Comparison of ENCODE assay signal across 9 mouse cellular contexts in the genomic region with DNA sequence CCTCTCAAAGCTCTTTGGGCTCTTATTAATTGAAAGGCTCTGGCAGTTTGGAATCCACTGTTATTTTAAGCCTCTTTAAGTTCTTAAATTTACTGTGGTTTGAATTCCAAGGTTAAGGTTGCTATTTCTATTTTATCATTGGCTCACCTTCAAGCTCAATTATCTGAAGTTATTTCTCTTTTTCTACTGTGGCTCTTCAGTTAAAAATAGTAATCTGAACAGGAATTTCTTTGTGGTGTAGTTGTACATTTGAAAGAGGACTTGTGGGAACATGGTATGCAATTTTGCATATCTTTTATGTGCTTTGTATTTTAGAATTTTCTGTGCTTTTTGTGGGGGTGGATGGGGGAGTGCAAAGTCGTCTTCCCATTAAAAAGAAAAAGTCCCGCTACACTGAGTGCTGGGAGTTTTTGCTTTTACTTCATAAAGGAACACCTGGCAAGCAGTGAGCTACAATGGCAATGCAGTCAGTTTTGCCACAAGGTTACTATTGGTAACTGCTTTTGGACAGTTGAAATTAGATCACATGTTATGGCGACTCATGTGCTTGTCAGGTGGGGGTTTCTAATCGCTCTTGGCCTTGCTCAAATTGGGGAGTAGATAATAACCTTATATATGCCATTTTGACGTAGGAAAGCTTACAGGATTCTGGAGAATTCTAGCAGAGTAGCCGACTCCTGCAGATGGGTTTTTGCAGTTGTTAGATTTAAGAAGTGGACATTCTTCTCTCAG. TPM values are rescaled to one million over a fixed set of nuclear protein-coding genes. Genes with fewer than 3 reads are reported as not detected.
A peak's percentile ranks its signal among the peaks of the same experiment; 100 is the strongest.
DNase-seq lines count a peak whose midpoint lies in the region; ATAC-seq and TF ChIP-seq lines count a peak whose summit lies in the region.
"Had no signal": no experiment of that assay in that cellular context is flagged by ENCODE, and none has a peak within 500 bp of the region (broad histone marks: within the 10 kb centered on the region; RNA-seq: fewer than 3 reads in every experiment).

No protein-coding gene starts in this region.

- 50% methylated on average over 6 of the region's 6 CpGs for WGBS in heart, embryonic 11.5 days (ENCODE audit: insufficient replicate concordance)
- WGBS in heart, postnatal 0 days, result 22% methylated on average over 6 of the region's 6 CpGs
- WGBS in macrophage (ENCODE audit: missing documents), result 63% methylated on average over 6 of the region's 6 CpGs

- H3K4me2 ChIP-seq in heart, embryonic 11.5 days, result peak overlapping the region; percentile 86
- peak overlapping the region; percentile 71 for H3K4me2 ChIP-seq in heart, postnatal 0 days (ENCODE audit: low read depth, low read length)

- intact Hi-C loops in left cerebral cortex, postnatal 14 days (cut with DNase I), result no loop called here

- peak overlapping the region; percentile 46 for H3K27ac ChIP-seq in heart, embryonic 11.5 days (ENCODE audit: low read depth, low read length)
- H3K27ac ChIP-seq in ES-Bruce4 (ENCODE audit: insufficient read depth, low read length), result no peak overlapping the region
- peak overlapping the region; percentile 99 for H3K27ac ChIP-seq in heart, postnatal 0 days (ENCODE audit: low read depth)
- H3K27ac ChIP-seq in macrophage, result peak overlapping the region; percentile 76

- H3K27me3 ChIP-seq in heart, embryonic 11.5 days (ENCODE audit: control insufficient read depth, insufficient read depth, low read length), result no peaks in the 10 kb centered on the region
- H3K27me3 ChIP-seq in ES-Bruce4 (ENCODE audit: control insufficient read depth, insufficient read depth, low read length, poor library complexity, severe bottlenecking), result no peaks in the 10 kb centered on the region
- no peaks in the 10 kb centered on the region for H3K27me3 ChIP-seq in heart, postnatal 0 days (ENCODE audit: control insufficient read depth, insufficient read depth, low read length)

- 0 out of 2 replicates have a peak, but pooled peaks cover under 1% of the 10 kb centered on the region for H3K36me3 ChIP-seq in heart, embryonic 11.5 days (ENCODE audit: control insufficient read depth, insufficient read depth, low read length)
- H3K36me3 ChIP-seq in ES-Bruce4 (ENCODE audit: control insufficient read depth, insufficient read depth, low read length, poor library complexity, severe bottlenecking) (peaks cover 25% of the 10 kb centered on the region), macrophage (ENCODE audit: inconsistent target) (0 out of 2 replicates have a peak, but pooled peaks cover 4% of the 10 kb centered on the region)
- peaks cover 5% of the 10 kb centered on the region; the same call in 1 of the 2 replicates for H3K36me3 ChIP-seq in heart, postnatal 0 days (replicated peaks; ENCODE audit: control insufficient read depth, insufficient read depth, low read length)

- H3K79me2 ChIP-seq in macrophage (ENCODE audit: inconsistent target), result peaks cover 66% of the 10 kb centered on the region

- peaks cover 35% of the 10 kb centered on the region for H3K4me1 ChIP-seq in heart, embryonic 11.5 days (ENCODE audit: control insufficient read depth, insufficient read depth, low read length)
- H3K4me1 ChIP-seq in ES-Bruce4 (ENCODE audit: control insufficient read depth, insufficient read depth, low read length), result peaks cover 2% of the 10 kb centered on the region
- H3K4me1 ChIP-seq in heart, postnatal 0 days (ENCODE audit: control insufficient read depth, insufficient read depth), result peaks cover 38% of the 10 kb centered on the region

- no peak for TF ChIP-seq EP300 in ES-Bruce4 (IDR thresholded peaks at IDR 0.05; ENCODE audit: insufficient read depth, low read depth, low read length)
- TF ChIP-seq EP300 in heart, postnatal 0 days (IDR thresholded peaks at IDR 0.05; ENCODE audit: low read depth), result no peak

- no peak for TF ChIP-seq CTCF in ES-Bruce4 (IDR thresholded peaks at IDR 0.05; ENCODE audit: low read depth, low read length)
- TF ChIP-seq CTCF in heart, postnatal 0 days (IDR thresholded peaks at IDR 0.05; ENCODE audit: low read depth), result no peak

- peak overlapping the region; percentile 86 for H3K4me3 ChIP-seq in heart, embryonic 11.5 days (ENCODE audit: low read depth, low read length)
- H3K4me3 ChIP-seq in ES-Bruce4 (ENCODE audit: low read depth, low read length) (no peak overlapping the region), macrophage (ENCODE audit: inconsistent target) (peak overlapping the region; percentile 82; the same call in 1 of the 2 replicates)
- peak overlapping the region; percentile 94 for H3K4me3 ChIP-seq in heart, postnatal 0 days (ENCODE audit: low read depth, low read length)

- H3K9ac ChIP-seq in heart, embryonic 11.5 days (ENCODE audit: low read depth, low read length), result 0 out of 2 replicates have a peak overlapping the region, but pooled peaks have one; percentile 28
- peak overlapping the region; percentile 100; the same call in 1 of the 2 replicates for H3K9ac ChIP-seq in ES-Bruce4 (ENCODE audit: low read depth, poor library complexity, severe bottlenecking)
- peak overlapping the region; percentile 99 for H3K9ac ChIP-seq in heart, postnatal 0 days (replicated peaks; ENCODE audit: low read depth, low read length)

- TF ChIP-seq POLR2A in ES-Bruce4 (IDR thresholded peaks at IDR 0.05; ENCODE audit: insufficient read depth, low read length), result no peak

- ATAC-seq in heart, embryonic 11.5 days (replicated peaks; ENCODE audit: insufficient number of reproducible peaks, low FRiP score, low TSS enrichment), result no peak
- no peak for ATAC-seq in heart, postnatal 0 days (ENCODE audit: insufficient read depth, low read depth)

- H3K9me3 ChIP-seq in heart, embryonic 11.5 days (replicated peaks; ENCODE audit: control insufficient read depth, low read length), result no peaks in the 10 kb centered on the region
- H3K9me3 ChIP-seq in ES-Bruce4 (replicated peaks; ENCODE audit: control insufficient read depth, insufficient read depth, low read length, poor library complexity, severe bottlenecking), result no peaks in the 10 kb centered on the region
- no peaks in the 10 kb centered on the region for H3K9me3 ChIP-seq in heart, postnatal 0 days (replicated peaks; ENCODE audit: control insufficient read depth, low read length)

- no peak for DNase-seq in heart, adult 9 months (ENCODE audit: low spot score in 2 of 2)
- no peak for DNase-seq in heart, postnatal 0 days (ENCODE audit: low spot score)
- no peak for DNase-seq in cerebellum, postnatal 25 days
- no peak for DNase-seq in left cerebral cortex, postnatal 14 days (ENCODE audit: low spot score in 2 of 2)
- no peak for DNase-seq in right cerebral cortex, adult 2 months (ENCODE audit: low spot score in 2 of 2)
- DNase-seq: cerebellum, adult 2 months had no signal

RNA-seq across cellular contexts. Expression of gene Asxl1, which starts 2.6 kb away (rescaled TPM):
- polyA plus RNA-seq in heart, embryonic 11.5 days (2014; fragmentation: Nextera tagmentation; extraction: Ambion mirVana), result 11.9 and 13.8 TPM in 2 replicates
- polyA plus RNA-seq in ES-Bruce4 (2011; ENCODE audit: insufficient read depth, insufficient read length, low read depth, missing spikeins), result 55.7 and 63.3 TPM in 2 replicates
- total RNA-seq in heart, postnatal 0 days (2014; rRNA removed; ENCODE audit: low replicate concordance), result 18.8 and 21.3 TPM in 2 replicates
- polyA plus RNA-seq in heart, postnatal 0 days (2015; fragmentation: Nextera tagmentation; extraction: Ambion mirVana), result 6.4 and 7.4 TPM in 2 replicates
- total RNA-seq in macrophage (2018; cell fraction: chromatin; rRNA removed), result 100 to 1,000 TPM in 1 of 26 experiments, 10 to 100 TPM in 25; 21.8 to 133 (median 65.1) TPM
- 10 to 100 TPM in 23 of 26 experiments, 1 to 10 TPM in 3; 6.6 to 23.9 (median 15.1) TPM for total RNA-seq in macrophage (2018; cell fraction: cytosol; rRNA removed)
- 10 to 100 TPM; 14.0 to 97.8 (median 37.1) TPM for total RNA-seq in macrophage (2018; cell fraction: nucleus; rRNA removed)
- polyA plus RNA-seq in macrophage (2018), result 14.5 to 22.9 TPM (median 17.8 TPM) in 3 replicates
- 10 to 100 TPM; 39.4 to 39.7 TPM for total RNA-seq in left cerebral cortex, postnatal 14 days (2021)

RNA-seq across cellular contexts. Expression of gene Kif3b, which starts 57.1 kb away (rescaled TPM):
- polyA plus RNA-seq in heart, embryonic 11.5 days (2014; fragmentation: Nextera tagmentation; extraction: Ambion mirVana), result 3.6 TPM in 2 replicates
- 14.7 and 16.8 TPM in 2 replicates for polyA plus RNA-seq in ES-Bruce4 (2011; ENCODE audit: insufficient read depth, insufficient read length, low read depth, missing spikeins)
- total RNA-seq in heart, postnatal 0 days (2014; rRNA removed; ENCODE audit: low replicate concordance), result 6.5 and 8.7 TPM in 2 replicates
- 2.5 and 3.1 TPM in 2 replicates for polyA plus RNA-seq in heart, postnatal 0 days (2015; fragmentation: Nextera tagmentation; extraction: Ambion mirVana)
- 10 to 100 TPM; 10.8 to 64.8 (median 42.6) TPM for total RNA-seq in macrophage (2018; cell fraction: chromatin; rRNA removed)
- 10 to 100 TPM; 23.8 to 62.1 (median 37.7) TPM for total RNA-seq in macrophage (2018; cell fraction: cytosol; rRNA removed)
- 10 to 100 TPM; 15.8 to 88.5 (median 44.9) TPM for total RNA-seq in macrophage (2018; cell fraction: nucleus; rRNA removed)
- 28.0 to 32.8 TPM (median 28.4 TPM) in 3 replicates for polyA plus RNA-seq in macrophage (2018)
- 10 to 100 TPM; 69.2 to 74.3 TPM for total RNA-seq in left cerebral cortex, postnatal 14 days (2021)

Comparison
In these comparisons a context has a peak if more than half of its experiments do, and no peak if none do; other contexts are left out.
1. H3K9ac ChIP-seq: peak in every context shown above with its lines; median percentile 100 in ES-Bruce4; 99 in heart, postnatal 0 days; 28 in heart, embryonic 11.5 days.